Mouse (Mus musculus) adrenal gland, postnatal 14 days (tissue): ENCODE data around the gene Abca13. TPM values are rescaled to one million over a fixed set of nuclear protein-coding genes. Genes with fewer than 3 reads are reported as not detected.

ENCODE experiments used
- DNase-seq: peaks from one replicate; pipeline ENCODE4 v3.0.0; 2021; ENCODE audit warnings: mixed read lengths
- total RNA-seq: library from RNA; stranded (reverse); gene quantifications from 2 replicates; pipeline ENCODE4 v1.2.3, GENCODE M21; 2021

Abca13 gene
- total RNA-seq, 1 experiment from 2014 or later: not detected

- DNase-seq: no peak
Measured at GRCm38 (mm10) chr11:9684952-9685351, 493.2 kb downstream of the Abca13 start.

GRCm38 (mm10) chr11:9705190-9705589 lies 513.4 kb downstream of the Abca13 start:
- DNase-seq: no peak

GRCm38 (mm10) chr11:9727810-9728490 lies 536.2 kb downstream of the Abca13 start:
- no peak for DNase-seq

GRCm38 (mm10) chr11:9731300-9731699 lies 539.6 kb downstream of the Abca13 start:
- no peak for DNase-seq

Other genes with a start within 250 kb of the Abca13 start
- 0.07 and 0.08 TPM in 2 replicates for gene Pkd1l1, start 218.7 kb upstream of the Abca13 start, total RNA-seq
- gene Hus1, start 180.8 kb upstream of the Abca13 start, total RNA-seq: 9.1 and 9.2 TPM in 2 replicates
- not detected in 2 replicates for gene Gm11992, start 143.3 kb upstream of the Abca13 start, total RNA-seq
- gene Sun3, start 143.0 kb upstream of the Abca13 start, total RNA-seq: not detected in 2 replicates
- gene Upp1, start 73.8 kb upstream of the Abca13 start, total RNA-seq: 5.3 and 6.6 TPM in 2 replicates